Mouse (Mus musculus): ENCODE measurements around the gene Olfr822. TPM values are rescaled to one million over a fixed set of nuclear protein-coding genes. Genes with fewer than 3 reads are reported as not detected.
"Not testable (repeated sequence)": the region's sequence is repeated elsewhere in the genome, so short reads cannot be mapped to it uniquely, and the experiment has no call there.

The Olfr822 gene
- polyA plus RNA-seq (2016; fragmentation: Nextera tagmentation; extraction: Ambion mirVana), result not detected in 2 replicates

- H3K27ac ChIP-seq, result no peak within 1 kb of the TSS
- no peaks in the 10 kb centered on the region for H3K36me3 ChIP-seq
- no peaks in the 10 kb centered on the region for H3K27me3 ChIP-seq (ENCODE audit: insufficient read depth, poor library complexity, severe bottlenecking)
- H3K9me3 ChIP-seq, result no peaks in the 10 kb centered on the region
- DNase-seq (ENCODE audit: low spot score), result no peak
- H3K4me1 ChIP-seq (replicated peaks), result no peaks in the 10 kb centered on the region
- H3K4me3 ChIP-seq, result no peak within 1 kb of the TSS
Measured at GRCm38 (mm10) chr10:130070910-130071309, at the start of gene Olfr822. Gene Olfr822 (plus strand): TSS chr10:130071210.

GRCm38 (mm10) chr10:130030048-130030447 lies 41.0 kb upstream of the Olfr822 start, which contains the start of gene Olfr821:
Gene Olfr821 (plus strand): TSS chr10:130030348.
- Histone ChIP-seq H3K4me3 (no peak within 1 kb of the TSS), H3K27me3 (ENCODE audit: insufficient read depth, poor library complexity, severe bottlenecking) (no peaks in the 10 kb centered on the region), H3K27ac (no peak within 1 kb of the TSS), H3K36me3 (no peaks in the 10 kb centered on the region), H3K4me1 (replicated peaks) (no peaks in the 10 kb centered on the region), H3K9me3 (no peaks in the 10 kb centered on the region)
- DNase-seq (ENCODE audit: low spot score), result no peak

- Histone ChIP-seq H3K27ac (no peak overlapping the region), H3K4me3 (no peak overlapping the region), H3K9me3 (no peaks in the 10 kb centered on the region), H3K27me3 (ENCODE audit: insufficient read depth, poor library complexity, severe bottlenecking) (no peaks in the 10 kb centered on the region), H3K4me1 (replicated peaks) (no peaks in the 10 kb centered on the region), H3K36me3 (no peaks in the 10 kb centered on the region)
- WGBS, result 65% methylated on average over 6 of the region's 6 CpGs
- DNase-seq (ENCODE audit: low spot score), result no peak
Measured at GRCm38 (mm10) chr10:130037096-130037495, 33.9 kb upstream of the Olfr822 start.

- no peak overlapping the region for H3K27ac ChIP-seq
- H3K36me3 ChIP-seq, result no peaks in the 10 kb centered on the region
- H3K27me3 ChIP-seq (ENCODE audit: insufficient read depth, poor library complexity, severe bottlenecking), result no peaks in the 10 kb centered on the region
- no peak overlapping the region for H3K4me3 ChIP-seq
- WGBS, result 21% methylated on average over 5 of the region's 5 CpGs
- DNase-seq (ENCODE audit: low spot score), result peak; percentile 42
- no peaks in the 10 kb centered on the region for H3K4me1 ChIP-seq (replicated peaks)
- H3K9me3 ChIP-seq, result no peaks in the 10 kb centered on the region
Measured at GRCm38 (mm10) chr10:130092838-130093440, 21.9 kb downstream of the Olfr822 start.

- H3K36me3 ChIP-seq, result no peaks in the 10 kb centered on the region
- H3K4me3 ChIP-seq, result no peak overlapping the region
- no peaks in the 10 kb centered on the region for H3K27me3 ChIP-seq (ENCODE audit: insufficient read depth, poor library complexity, severe bottlenecking)
- no peaks in the 10 kb centered on the region for H3K9me3 ChIP-seq
- H3K27ac ChIP-seq, result no peak overlapping the region
- DNase-seq (ENCODE audit: low spot score), result no peak
- H3K4me1 ChIP-seq (replicated peaks), result no peaks in the 10 kb centered on the region
Measured at GRCm38 (mm10) chr10:130096104-130096503, 25.1 kb downstream of the Olfr822 start.

GRCm38 (mm10) chr10:130115283-130115682 lies 44.3 kb downstream of the Olfr822 start, which contains the start of gene Olfr823:
Gene Olfr823 (minus strand): TSS chr10:130115383.
- not testable (repeated sequence) for H3K36me3 ChIP-seq; H3K27ac ChIP-seq; H3K4me1 ChIP-seq (replicated peaks); H3K9me3 ChIP-seq; DNase-seq (ENCODE audit: low spot score); H3K27me3 ChIP-seq (ENCODE audit: insufficient read depth, poor library complexity, severe bottlenecking); H3K4me3 ChIP-seq
- 81% methylated on average over 1 of the region's 1 CpGs for WGBS

GRCm38 (mm10) chr10:130116045-130116444 lies 45.0 kb downstream of the Olfr822 start:
- WGBS, result 64% methylated on average over 3 of the region's 3 CpGs
- not testable (repeated sequence) for H3K27me3 ChIP-seq (ENCODE audit: insufficient read depth, poor library complexity, severe bottlenecking); H3K9me3 ChIP-seq; DNase-seq (ENCODE audit: low spot score); H3K4me1 ChIP-seq (replicated peaks); H3K36me3 ChIP-seq; H3K4me3 ChIP-seq; H3K27ac ChIP-seq

Other genes starting within 250 kb of the Olfr822 start
- not detected in 2 replicates for gene Olfr812, start 225.1 kb upstream of the Olfr822 start, polyA plus RNA-seq (2016; fragmentation: Nextera tagmentation; extraction: Ambion mirVana)
- not detected in 2 replicates for gene Olfr813, start 215.8 kb upstream of the Olfr822 start, polyA plus RNA-seq (2016; fragmentation: Nextera tagmentation; extraction: Ambion mirVana)
- not detected in 2 replicates for gene Olfr814, start 191.4 kb upstream of the Olfr822 start, polyA plus RNA-seq (2016; fragmentation: Nextera tagmentation; extraction: Ambion mirVana)
- gene Olfr815, start 165.3 kb upstream of the Olfr822 start, polyA plus RNA-seq (2016; fragmentation: Nextera tagmentation; extraction: Ambion mirVana), result not detected in 2 replicates
- not detected in 2 replicates for gene Olfr816, start 155.6 kb upstream of the Olfr822 start, polyA plus RNA-seq (2016; fragmentation: Nextera tagmentation; extraction: Ambion mirVana)
- gene Olfr818, start 122.1 kb upstream of the Olfr822 start, polyA plus RNA-seq (2016; fragmentation: Nextera tagmentation; extraction: Ambion mirVana), result not detected in 2 replicates
- gene Olfr819, start 103.9 kb upstream of the Olfr822 start, polyA plus RNA-seq (2016; fragmentation: Nextera tagmentation; extraction: Ambion mirVana), result not detected in 2 replicates
- not detected in 2 replicates for gene Olfr247, start 95.1 kb upstream of the Olfr822 start, polyA plus RNA-seq (2016; fragmentation: Nextera tagmentation; extraction: Ambion mirVana)
- not detected in 2 replicates for gene Gm10310, start 86.1 kb upstream of the Olfr822 start, polyA plus RNA-seq (2016; fragmentation: Nextera tagmentation; extraction: Ambion mirVana)
- not detected in 2 replicates for gene Olfr820, start 58.6 kb upstream of the Olfr822 start, polyA plus RNA-seq (2016; fragmentation: Nextera tagmentation; extraction: Ambion mirVana)
- gene Olfr821, start 40.9 kb upstream of the Olfr822 start, polyA plus RNA-seq (2016; fragmentation: Nextera tagmentation; extraction: Ambion mirVana), result not detected in 2 replicates
- gene Olfr823, start 44.2 kb downstream of the Olfr822 start, polyA plus RNA-seq (2016; fragmentation: Nextera tagmentation; extraction: Ambion mirVana), result not detected in 2 replicates
- not detected in 2 replicates for gene Olfr824, start 58.8 kb downstream of the Olfr822 start, polyA plus RNA-seq (2016; fragmentation: Nextera tagmentation; extraction: Ambion mirVana)
- not detected in 2 replicates for gene Olfr825, start 95.6 kb downstream of the Olfr822 start, polyA plus RNA-seq (2016; fragmentation: Nextera tagmentation; extraction: Ambion mirVana)
- gene Olfr826, start 113.0 kb downstream of the Olfr822 start, polyA plus RNA-seq (2016; fragmentation: Nextera tagmentation; extraction: Ambion mirVana), result not detected in 2 replicates
- 0.10 TPM in 1 of 2 replicates, not detected in the other for gene Olfr827, start 143.2 kb downstream of the Olfr822 start, polyA plus RNA-seq (2016; fragmentation: Nextera tagmentation; extraction: Ambion mirVana)
- gene Neurod4, start 209.0 kb downstream of the Olfr822 start, polyA plus RNA-seq (2016; fragmentation: Nextera tagmentation; extraction: Ambion mirVana), result 14.0 and 23.1 TPM in 2 replicates

Data from hindbrain, embryonic 10.5 days (tissue).